Mouse (Mus musculus): ENCODE data around the gene Aldh3a2. TPM values are rescaled to one million over a fixed set of nuclear protein-coding genes. Genes with fewer than 3 reads are reported as not detected.
"Not testable (repeated sequence)": the region's sequence is repeated elsewhere in the genome, so short reads cannot be mapped to it uniquely, and the experiment has no call there.

Aldh3a2 gene
- total RNA-seq, 2 experiments from 2014 or later: 51.1 to 52.1 TPM

DNA sequence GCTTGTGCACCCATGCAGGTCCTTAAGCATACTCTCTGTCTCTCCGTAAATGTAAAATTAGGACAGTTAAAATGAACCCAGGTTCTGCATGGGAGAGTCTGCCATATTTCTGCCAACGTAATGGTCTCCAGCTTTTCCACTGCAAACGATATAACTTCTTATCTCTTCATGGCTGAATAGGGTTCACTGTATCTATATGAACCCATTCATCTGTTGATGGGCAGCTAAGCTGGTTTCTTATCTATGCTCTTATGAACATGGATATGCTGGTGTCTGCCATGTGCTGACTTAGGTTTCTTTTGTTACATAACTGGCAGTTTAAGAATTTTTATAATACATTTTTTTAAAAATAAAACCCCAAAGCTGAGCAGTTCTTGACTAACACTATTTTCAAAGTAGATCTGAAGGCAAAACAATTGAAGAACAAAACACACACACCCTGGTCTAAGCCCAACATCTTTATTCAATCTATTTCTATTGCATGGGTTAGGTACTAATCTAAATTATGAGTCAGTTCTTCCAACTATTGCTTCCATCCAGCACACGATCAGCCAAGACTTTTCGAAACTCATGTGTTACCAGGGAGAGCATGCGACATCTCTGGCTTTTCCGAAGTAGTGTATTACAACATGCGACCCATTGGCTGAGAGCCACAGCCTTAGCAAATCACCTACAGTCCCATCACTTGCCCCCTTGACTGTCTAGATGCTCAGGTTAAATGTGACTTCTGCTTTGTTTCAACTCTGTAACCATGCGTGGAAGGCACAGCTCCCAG is 44.1 kb downstream of the Aldh3a2 start:
- intact Hi-C loops (cut with DNase I): no loop called here
- DNase-seq (ENCODE audit: low spot score in 2 of 2): no peak

DNA sequence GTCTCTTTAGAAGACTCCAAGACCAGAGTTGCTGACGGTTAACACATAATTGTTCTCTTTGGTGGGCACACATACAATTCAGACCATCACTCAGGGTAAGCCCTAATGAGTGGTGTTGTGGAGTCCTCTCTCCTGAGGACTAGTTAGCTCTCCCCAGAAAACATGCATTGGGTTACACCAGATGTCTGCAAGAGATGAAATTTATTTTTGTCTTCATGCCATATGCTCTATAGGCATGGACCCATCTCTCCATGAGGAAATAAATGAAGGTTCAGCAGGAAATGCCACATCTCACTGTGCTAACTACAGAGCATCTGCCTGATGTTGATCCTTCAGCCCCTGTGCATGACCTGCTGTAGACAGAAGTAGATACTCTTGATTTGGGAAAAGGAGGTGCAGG is 45.3 kb downstream of the Aldh3a2 start:
- no peak for DNase-seq (ENCODE audit: low spot score in 2 of 2)
- intact Hi-C loops (cut with DNase I): no loop called here

DNA sequence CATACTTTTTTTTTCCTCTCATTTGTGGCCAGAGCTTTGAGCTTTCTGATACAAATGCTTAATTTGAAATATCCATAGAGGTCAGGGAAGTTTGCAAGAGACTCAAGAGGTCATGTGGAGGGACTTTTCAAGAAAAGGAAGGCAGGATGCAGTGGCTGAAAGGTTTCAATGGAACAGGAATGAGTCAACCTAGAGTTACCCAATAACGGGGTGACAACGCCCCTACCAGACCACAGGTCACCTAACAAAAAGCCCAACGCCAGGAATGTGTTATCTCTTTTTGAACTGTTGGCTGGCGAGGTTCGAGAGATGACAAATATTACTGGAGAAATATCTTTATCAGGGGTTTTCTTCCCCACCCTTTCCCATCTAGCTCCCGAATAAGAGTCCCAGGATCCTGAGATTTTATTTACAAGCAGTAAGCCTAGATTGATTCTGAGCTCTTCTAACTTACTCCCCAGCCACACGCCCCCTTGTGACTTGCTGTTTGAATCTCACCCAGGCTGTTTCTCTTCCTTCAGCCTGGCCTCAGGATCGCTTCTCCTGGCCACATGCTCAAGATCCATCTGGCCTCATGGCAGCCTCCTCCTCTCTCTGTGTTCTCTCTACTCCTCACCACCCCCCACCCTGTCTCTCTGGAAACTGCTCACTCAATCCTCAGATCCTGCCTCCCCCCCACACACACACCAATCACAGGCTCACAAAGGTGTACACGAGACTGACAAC is 46.9 kb downstream of the Aldh3a2 start:
- intact Hi-C loops (cut with DNase I): no loop called here
- DNase-seq (ENCODE audit: low spot score in 2 of 2): no peak

DNA sequence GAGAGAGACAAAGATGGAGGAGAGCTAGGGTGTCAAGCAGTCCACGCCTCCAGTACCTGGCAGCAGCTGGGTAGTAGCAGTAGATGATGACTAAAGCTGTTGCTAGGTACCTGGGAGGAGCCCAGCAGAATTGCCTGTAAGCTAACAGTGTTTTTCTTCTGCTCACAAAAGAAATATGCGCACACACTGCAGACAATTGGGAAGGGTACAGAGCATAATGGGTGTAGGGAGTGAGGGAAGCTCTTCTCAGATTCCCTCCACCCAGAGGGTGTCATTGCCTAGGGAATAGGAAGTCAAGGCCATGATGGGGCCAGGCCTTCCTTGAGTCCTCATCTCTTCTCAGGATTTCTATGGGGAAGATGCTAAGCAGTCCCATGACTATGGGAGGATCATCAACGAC is 51.3 kb downstream of the Aldh3a2 start:
- intact Hi-C loops (cut with DNase I): no loop called here
- DNase-seq (ENCODE audit: low spot score in 2 of 2): no peak

DNA sequence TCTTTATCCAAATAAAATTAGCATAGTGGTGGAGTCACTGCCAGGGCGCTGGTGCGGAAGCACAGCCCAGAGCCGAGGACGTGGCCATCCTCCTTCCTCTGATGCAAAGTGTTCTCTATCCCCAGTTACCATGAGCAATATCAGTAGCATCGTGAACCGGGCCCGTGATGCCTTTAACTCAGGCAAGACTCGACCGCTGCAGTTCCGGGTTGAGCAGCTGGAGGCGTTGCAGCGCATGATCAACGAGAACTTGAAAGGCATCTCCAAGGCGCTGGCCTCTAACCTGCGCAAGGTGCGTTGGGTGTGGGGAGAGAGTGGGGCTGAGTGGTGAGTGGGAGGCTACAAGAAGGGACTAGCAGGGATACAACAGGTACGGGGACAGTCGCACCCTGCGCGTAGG is 55.2 kb downstream of the Aldh3a2 start:
- DNase-seq (ENCODE audit: low spot score in 2 of 2): no peak
- intact Hi-C loops (cut with DNase I): no loop called here

DNA sequence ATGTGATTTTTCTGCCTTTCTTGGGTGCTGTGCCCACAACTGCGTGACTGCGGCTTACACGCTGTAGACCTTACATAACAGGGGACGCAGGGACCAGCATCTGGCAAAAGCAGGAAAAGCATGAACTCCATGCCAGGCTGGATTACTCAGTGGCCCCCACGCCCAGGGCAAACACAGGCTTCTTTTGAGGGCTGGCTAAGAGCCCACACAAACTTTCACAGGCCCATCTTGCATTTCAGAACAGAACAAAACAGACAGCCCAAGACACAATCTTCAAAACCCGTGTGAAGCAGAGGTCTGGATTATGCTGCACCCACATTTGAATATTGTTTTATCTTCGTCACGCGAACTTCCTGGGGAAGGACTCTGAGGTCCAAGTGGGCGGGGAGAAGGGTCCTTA is 58.9 kb downstream of the Aldh3a2 start:
- no peak for DNase-seq (ENCODE audit: low spot score in 2 of 2)
- intact Hi-C loops (cut with DNase I): no loop called here

DNA sequence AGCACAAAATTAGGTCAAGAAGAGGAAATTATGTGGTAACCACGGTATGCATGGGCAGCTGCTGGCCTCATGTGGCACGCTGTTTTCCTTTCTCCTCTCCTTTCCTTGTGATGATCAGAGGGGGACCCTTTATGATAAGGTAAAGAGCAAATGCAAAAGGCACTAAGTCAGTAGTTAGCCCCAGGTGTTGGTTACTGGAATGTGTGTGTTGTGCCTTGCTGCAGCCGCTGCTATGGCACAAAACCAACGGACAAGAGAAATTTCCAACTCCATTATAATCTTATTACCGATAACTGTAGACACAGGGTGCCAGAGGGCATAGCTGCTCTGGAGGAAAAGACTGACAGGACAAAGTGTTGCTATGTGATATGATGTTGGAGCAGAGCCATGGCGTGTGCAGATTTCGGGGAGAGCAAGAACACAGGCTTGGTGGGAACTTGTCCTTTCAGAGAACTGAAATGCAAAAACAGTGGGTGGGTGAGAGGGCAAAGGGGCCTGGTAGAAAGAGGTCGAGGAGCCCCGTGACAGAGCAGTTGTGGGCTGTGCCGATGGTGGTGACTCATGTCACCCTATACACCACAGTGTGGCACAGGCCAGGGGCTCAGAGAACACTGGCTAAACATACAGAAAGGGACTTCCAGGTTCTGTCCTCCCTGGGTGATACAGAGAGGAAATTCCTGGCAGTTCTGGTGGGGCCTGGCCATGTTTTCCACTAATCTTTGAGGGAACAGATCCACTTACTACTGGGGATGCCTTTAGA is 59.6 kb downstream of the Aldh3a2 start, which contains the start of gene Aldh3a1:
Gene Aldh3a1, plus strand, starts transcription at position 51 of the 760 bp plus-strand sequence.
- intact Hi-C loops (cut with DNase I): no loop called here
- DNase-seq (ENCODE audit: low spot score in 2 of 2): no peak

DNA sequence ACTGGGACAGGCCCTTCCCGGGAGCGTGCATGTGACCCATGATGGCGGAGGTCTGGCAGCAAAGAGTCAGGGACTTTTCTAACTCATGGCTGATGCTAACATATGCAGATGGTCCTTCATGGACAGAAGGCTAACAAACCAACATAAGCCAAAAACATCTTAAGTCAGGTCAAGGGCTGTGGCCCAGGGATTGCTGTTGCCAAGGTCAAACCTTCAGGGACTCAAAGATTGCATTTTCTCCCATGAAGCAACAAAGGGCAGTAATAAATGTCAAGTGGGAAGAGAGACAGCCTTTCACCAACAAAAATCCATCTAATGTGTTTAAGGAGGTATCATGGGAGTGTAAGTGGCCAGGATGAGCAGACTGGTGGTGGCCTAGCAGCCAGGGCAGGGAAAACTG is 61.1 kb downstream of the Aldh3a2 start:
- intact Hi-C loops (cut with DNase I): no loop called here
- no peak for DNase-seq (ENCODE audit: low spot score in 2 of 2)

DNA sequence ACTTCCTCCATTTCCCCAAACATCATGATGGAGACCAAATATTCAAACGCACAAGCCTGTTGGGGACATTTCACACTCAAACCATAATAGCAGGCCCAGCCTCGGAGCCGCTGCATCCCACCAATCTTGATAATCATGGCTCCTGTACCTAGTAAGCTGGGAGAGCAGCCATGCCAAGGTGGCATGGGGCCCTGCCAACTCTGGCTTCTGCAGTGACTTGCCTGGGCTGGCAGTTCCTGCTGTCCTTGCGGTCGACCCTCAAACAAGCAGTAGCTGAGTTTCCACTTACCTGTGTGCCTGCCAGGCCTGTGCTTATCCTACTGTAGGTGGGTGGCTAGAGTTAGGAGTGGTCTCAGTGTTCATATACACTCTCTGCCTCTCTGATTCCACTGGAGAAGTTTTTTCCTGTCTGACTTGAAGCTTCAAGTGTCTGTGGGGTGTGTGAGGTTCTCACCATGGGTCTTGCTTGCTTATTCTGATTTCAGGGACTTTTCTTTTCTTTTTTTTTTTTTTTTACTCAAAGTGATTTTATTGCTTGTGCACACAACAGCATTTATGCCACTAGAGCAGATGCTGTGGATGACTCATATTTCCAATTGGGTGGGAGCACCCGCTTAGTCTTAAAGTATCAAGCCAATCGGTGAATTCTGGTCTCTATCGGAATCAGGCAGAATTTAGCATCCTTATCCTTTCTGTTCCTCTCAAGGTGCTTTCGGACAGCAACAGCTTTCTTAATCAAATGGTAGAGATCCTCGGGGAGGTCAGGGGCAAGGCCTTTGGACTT is 61.9 kb downstream of the Aldh3a2 start:
- DNase-seq (ENCODE audit: low spot score in 2 of 2): no peak
- intact Hi-C loops (cut with DNase I): no loop called here

DNA sequence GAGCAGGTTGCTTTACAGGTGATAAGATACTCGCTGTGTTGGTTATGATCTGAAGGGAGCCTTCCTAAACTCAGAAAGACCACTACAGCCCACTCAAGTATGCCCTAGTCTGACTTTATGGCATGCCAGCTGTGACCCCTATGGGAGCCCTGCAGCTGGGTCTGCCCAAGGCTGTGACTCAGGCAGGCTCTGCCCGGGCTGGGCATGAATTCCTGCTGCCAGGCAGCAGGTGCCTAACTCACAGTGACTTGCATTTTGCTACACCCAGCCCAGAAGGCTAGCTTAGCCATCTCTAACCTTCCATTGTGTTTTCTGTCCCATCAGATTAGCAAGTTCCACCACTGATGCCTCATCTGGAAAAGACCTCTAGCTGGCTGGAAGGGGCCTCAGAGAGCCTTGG is 64.5 kb downstream of the Aldh3a2 start:
- intact Hi-C loops (cut with DNase I): no loop called here
- no peak for DNase-seq (ENCODE audit: low spot score in 2 of 2)

DNA sequence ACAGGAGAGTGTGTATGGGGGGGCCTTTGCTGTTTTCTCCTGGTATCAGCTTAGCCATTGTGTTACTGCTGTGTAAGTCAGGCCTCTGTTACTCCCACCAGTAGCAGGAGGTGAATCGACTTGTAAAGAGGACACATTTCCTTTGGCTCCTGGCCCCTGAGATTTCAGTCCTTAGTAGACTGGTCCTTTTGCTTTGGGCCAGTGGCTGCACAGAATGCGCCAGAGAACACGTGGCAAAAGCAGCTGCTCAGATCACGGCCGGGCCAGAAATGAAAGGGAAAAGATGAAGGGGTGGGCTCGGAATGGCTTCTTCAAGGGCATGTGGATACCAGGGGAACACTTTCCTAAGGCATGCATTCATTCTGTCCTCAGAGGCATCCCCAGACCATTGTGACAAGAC is 65.1 kb downstream of the Aldh3a2 start:
- no peak for DNase-seq (ENCODE audit: low spot score in 2 of 2)
- intact Hi-C loops (cut with DNase I): no loop called here

DNA sequence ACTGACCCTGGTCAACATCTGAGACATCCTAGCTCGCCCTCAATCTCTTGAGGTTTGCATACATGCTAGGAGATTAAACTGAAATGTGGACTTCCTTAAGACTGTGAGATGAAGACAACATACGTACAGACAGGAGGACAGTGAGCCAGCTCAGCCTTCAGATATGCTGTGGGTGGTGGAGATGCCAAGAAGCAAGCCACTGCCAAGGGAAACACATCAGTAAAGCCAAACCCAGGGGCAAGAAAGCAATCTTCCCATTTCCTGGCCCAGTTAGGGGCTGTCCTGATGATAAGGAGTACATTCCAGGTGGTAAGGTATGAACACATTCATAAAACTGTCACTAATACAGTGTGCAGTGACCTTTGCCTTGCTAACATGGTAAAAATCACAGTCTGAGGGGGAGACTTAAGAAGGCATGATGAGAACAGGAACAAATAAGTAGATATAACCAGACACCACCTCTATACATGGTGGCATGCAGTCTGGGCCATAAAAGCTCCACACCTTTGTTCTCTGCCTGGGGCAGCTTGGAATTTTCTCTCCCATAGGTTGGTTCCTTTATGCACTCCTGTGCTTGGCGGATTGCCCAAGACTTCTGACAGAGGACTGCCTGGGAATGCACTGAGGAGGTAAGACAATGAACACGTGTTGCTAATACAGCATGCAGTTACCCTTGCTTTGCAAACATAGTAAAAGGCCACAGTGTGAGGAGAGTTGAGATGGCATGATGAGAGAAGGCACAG is 67.5 kb downstream of the Aldh3a2 start:
- DNase-seq (ENCODE audit: low spot score in 2 of 2): no peak
- intact Hi-C loops (cut with DNase I): no loop called here

DNA sequence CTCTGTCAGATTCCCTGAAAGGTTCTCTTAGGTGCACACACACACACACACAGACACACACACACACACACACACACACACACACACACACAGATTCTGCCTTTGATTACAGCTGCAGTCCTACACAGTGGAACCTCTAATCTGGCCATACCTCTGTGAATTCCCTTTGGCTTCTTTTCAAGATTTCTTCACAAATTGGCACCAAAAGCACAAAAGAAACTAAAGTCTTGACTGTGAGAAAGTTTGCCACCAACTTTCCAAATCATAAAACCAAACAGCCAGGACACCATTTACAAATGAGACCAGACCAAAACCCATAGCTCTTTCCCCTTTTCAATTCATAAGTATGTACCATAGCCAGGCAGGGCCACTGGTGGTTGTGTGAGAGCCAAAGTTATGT is 69.3 kb downstream of the Aldh3a2 start:
- intact Hi-C loops (cut with DNase I): no loop called here

DNA sequence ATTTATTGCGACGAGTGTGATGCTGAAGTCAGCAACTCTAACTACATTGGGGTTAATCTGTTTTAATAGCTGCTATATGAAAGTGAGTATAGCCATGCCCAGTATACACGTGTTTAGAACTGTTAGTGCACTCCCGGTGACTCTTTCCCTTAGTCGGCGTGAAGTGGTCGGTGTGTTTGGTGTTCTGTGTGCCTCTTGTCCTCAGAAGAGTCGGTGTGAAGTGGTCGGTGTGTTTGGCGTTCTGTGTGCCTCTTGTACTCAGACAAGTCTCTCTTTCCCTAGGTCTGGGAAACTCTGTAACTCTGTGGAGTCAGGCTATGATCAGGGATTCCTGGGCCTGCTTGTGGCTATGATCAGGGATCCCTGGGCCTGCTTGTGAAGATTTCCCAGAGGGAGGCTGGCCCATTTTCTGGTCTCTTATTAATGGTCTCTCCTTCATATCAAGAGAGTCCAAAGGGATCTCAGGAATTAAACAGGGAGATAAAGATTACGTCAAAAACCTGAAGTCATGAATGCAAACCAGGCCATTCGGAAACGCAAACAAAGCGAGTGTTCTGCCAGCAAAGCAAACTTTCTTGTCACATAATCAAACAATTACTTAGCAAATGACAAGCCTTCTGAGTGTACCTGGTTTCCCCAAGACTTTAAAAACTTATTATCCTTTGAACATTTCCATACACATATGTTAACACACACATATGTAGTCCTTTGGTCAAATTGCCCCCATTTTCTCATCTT is 70.5 kb downstream of the Aldh3a2 start:
- DNase-seq (ENCODE audit: low spot score in 2 of 2): no peak

More for the DNA sequence above, 69.3 kb downstream of the Aldh3a2 start:
- DNase-seq (ENCODE audit: low spot score in 2 of 2): no peak

DNA sequence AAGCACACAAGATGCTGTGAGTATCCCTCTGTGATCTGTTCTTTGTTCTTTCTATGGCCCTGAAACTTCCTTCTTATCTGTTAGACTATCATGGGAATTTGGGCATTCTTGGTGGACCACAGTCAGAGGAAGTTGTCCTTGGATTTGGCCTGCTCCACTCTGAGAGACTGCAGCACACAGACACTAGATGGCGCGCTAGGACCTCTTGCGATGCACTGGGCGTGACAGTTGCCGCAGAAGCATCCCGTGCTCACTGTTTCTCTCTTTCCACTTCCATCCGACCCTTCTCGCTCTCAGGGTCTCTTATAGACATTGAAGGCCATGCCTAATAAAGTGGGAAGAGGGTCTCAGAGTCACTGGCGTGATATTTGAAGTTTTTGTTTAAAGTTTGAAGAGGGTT is 73.9 kb downstream of the Aldh3a2 start:
- intact Hi-C loops (cut with DNase I): loop anchor here (2.0 to 5.0 kb wide), 4 partner anchors 39 to 215 kb away; partner anchors contain the start of gene Slc47a2
- DNase-seq (ENCODE audit: low spot score in 2 of 2): peak; percentile 70 to 75

More for the DNA sequence above, 70.5 kb downstream of the Aldh3a2 start:
- intact Hi-C loops (cut with DNase I): no loop called here

DNA sequence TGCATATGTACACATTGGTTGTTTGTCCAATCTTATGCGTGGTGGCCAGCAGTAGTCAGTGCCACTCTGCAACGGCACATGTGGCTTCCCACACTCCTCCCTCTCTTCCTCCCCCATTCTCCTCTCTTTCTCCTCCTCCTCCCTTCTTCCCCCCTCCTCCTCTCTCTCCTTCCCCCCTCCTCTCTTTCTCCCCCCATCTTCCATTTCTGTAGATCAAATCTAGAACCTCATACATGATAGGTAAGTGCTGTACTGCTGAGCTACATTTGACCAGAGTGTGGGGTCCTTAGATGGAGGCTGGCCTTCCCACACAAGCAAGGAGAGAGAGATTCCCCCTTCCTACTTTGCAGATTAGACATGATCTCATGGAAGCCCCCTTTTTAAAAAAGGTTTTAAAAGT is 74.5 kb downstream of the Aldh3a2 start:
- intact Hi-C loops (cut with DNase I): loop anchor here (2.0 to 5.0 kb wide), 4 partner anchors 40 to 216 kb away; partner anchors contain the start of gene Slc47a2
- DNase-seq (ENCODE audit: low spot score in 2 of 2): no peak

DNA sequence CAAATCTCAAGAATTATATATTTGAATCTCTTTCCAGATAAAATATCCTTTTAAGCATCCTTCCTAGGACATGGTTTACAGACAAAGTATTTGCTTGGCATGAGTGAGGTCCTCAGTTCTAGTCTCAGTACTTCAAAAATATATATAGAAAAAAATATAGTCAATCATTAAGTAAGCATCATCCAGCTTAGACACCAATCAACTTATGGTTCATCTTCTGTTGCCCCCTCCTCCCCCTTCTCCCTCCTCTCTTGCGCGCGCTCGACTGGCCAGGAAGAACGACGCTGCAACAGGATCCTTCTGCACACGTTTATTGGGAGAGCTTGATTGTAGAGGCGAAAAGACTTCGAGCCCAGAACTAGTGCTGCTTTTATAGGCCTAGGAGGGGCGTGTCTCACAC is 75.1 kb downstream of the Aldh3a2 start:
- not testable (repeated sequence) for DNase-seq (ENCODE audit: low spot score in 2 of 2)
- intact Hi-C loops (cut with DNase I): loop anchor here (2.0 to 5.0 kb wide), 4 partner anchors 40 to 217 kb away; partner anchors contain the start of gene Slc47a2

DNA sequence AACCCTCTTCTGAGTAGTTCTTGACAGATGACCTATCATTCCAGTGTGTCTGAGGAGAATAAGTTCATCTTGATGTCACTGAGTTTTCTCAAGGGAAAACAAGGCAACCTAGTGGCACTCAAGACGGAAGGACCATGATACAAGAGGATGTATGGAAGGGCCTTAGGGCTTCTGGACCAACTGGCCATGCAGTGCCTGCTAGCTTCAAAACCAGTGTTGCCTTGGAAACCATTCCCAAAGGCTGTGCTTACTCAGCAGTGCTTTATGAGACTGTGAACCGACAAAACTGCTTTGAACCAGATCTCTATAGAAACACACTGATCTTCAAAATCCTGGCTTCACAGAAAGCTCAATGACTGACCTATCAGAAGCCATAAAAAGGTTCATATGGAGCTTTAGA is 76.5 kb downstream of the Aldh3a2 start:
- intact Hi-C loops (cut with DNase I): loop anchor here (5.0 kb wide), 3 partner anchors 42 to 197 kb away; partner anchors contain the start of gene Slc47a2
- DNase-seq (ENCODE audit: low spot score in 2 of 2): no peak
